Mouse (Mus musculus) spleen, postnatal 14 days (tissue): ENCODE measurements around the gene Poc1b.

Source experiments
- DNase-seq, 2 experiments: peaks; one replicate each; pipeline ENCODE4 v3.0.0; 2021 to 2022; ENCODE audit warnings: low spot score in 2 of 2

Gene Poc1b

GRCm38 (mm10) chr10:99227968-99228864 lies 121.4 kb downstream of the Poc1b start:
- DNase-seq: no peak

GRCm38 (mm10) chr10:99229031-99229684 lies 122.3 kb downstream of the Poc1b start:
- no peak for DNase-seq

- DNase-seq: no peak
These were observed 125.8 kb downstream of the Poc1b start for GRCm38 (mm10) chr10:99232518-99233227.

- DNase-seq: no peak
These were observed 127.5 kb downstream of the Poc1b start for GRCm38 (mm10) chr10:99234336-99234735.

- DNase-seq: no peak
These were observed 128.2 kb downstream of the Poc1b start for GRCm38 (mm10) chr10:99235081-99235480.

- no peak for DNase-seq
These were observed 130.5 kb downstream of the Poc1b start for GRCm38 (mm10) chr10:99237205-99237832.

GRCm38 (mm10) chr10:99238537-99238936 lies 131.7 kb downstream of the Poc1b start:
- no peak for DNase-seq

- no peak for DNase-seq
These were observed 134.5 kb downstream of the Poc1b start for GRCm38 (mm10) chr10:99241284-99241828.

GRCm38 (mm10) chr10:99241829-99242711 lies 135.2 kb downstream of the Poc1b start:
- no peak for DNase-seq

- DNase-seq: no peak
These were observed 135.9 kb downstream of the Poc1b start for GRCm38 (mm10) chr10:99242721-99243120.

GRCm38 (mm10) chr10:99243907-99244489 lies 137.2 kb downstream of the Poc1b start:
- no peak for DNase-seq

- DNase-seq: no peak
These were observed 137.9 kb downstream of the Poc1b start for GRCm38 (mm10) chr10:99244655-99245260.

GRCm38 (mm10) chr10:99246797-99247508 lies 140.1 kb downstream of the Poc1b start:
- no peak for DNase-seq
